Comparison of ENCODE assay signal across 9 mouse cellular contexts in the genomic region with DNA sequence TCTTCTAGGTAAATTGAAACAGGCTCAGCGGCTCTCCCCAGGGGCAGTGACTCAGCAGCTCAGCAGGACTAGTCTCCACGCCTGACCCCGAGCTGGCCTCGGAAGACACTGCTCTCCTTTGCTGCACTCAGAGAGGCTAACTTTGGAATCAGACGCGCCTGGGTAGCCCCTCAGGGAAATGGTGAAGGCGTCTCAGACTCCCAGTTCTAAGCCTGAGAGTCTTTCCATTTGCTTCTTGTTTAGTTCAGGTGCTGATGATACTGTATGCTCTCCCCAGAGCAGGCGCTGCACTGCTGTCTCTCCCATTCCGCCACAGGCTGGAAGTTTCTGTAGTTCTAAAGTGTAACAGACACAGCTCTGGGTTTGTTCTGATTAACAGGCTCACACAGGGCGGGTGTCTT. TPM values are rescaled to one million over a fixed set of nuclear protein-coding genes. Genes with fewer than 3 reads are reported as not detected.
DNase-seq lines count a peak whose midpoint lies in the region; ATAC-seq and TF ChIP-seq lines count a peak whose summit lies in the region.
"Had no signal": no experiment of that assay in that cellular context is flagged by ENCODE, and none has a peak within 500 bp of the region (broad histone marks: within the 10 kb centered on the region; RNA-seq: fewer than 3 reads in every experiment).

No protein-coding gene starts in this region.

- H3K4me1 ChIP-seq in embryonic fibroblast, embryonic 13.5 days (ENCODE audit: control insufficient read depth, insufficient read depth, low read length) = peaks cover 7% of the 10 kb centered on the region
- peaks cover 26% of the 10 kb centered on the region for H3K4me1 ChIP-seq in limb, embryonic 11.5 days (ENCODE audit: control insufficient read depth, insufficient read depth, low read length)
- peaks cover 10% of the 10 kb centered on the region; the same call in 1 of the 2 replicates for H3K4me1 ChIP-seq in midbrain, postnatal 0 days (ENCODE audit: insufficient read depth, low read length)

- H3K27me3 ChIP-seq in limb, embryonic 11.5 days (ENCODE audit: control insufficient read depth, insufficient read depth, low read length) = no peaks in the 10 kb centered on the region
- peaks cover 12% of the 10 kb centered on the region for H3K27me3 ChIP-seq in midbrain, postnatal 0 days (ENCODE audit: insufficient read depth, low read length)

- H3K9me3 ChIP-seq in limb, embryonic 11.5 days (ENCODE audit: control insufficient read depth, low read length) = no peaks in the 10 kb centered on the region
- no peaks in the 10 kb centered on the region for H3K9me3 ChIP-seq in midbrain, postnatal 0 days (ENCODE audit: low read length)

- intact Hi-C loops in heart, postnatal 36 days (cut with DNase I) = no loop called here

- no peak for TF ChIP-seq CTCF in embryonic fibroblast, embryonic 13.5 days (IDR thresholded peaks at IDR 0.05; ENCODE audit: borderline replicate concordance, insufficient read depth, low read length)
- no peak for TF ChIP-seq CTCF in midbrain, postnatal 0 days (IDR thresholded peaks at IDR 0.05)

- H3K27ac ChIP-seq in embryonic fibroblast, embryonic 13.5 days (ENCODE audit: insufficient read depth, low read length) = peak overlapping the region; percentile 74
- no peak overlapping the region for H3K27ac ChIP-seq in limb, embryonic 11.5 days (replicated peaks; ENCODE audit: low read depth, low read length)
- H3K27ac ChIP-seq in midbrain, postnatal 0 days (ENCODE audit: low read depth, low read length) = no peak overlapping the region

- ATAC-seq in limb, embryonic 11.5 days (ENCODE audit: insufficient number of reproducible peaks, low FRiP score, low TSS enrichment, low read depth) = no peak
- no peak for ATAC-seq in midbrain, postnatal 0 days (ENCODE audit: low FRiP score)

- peak overlapping the region; percentile 22 for H3K4me3 ChIP-seq in embryonic fibroblast, embryonic 13.5 days (ENCODE audit: insufficient read depth, low read length)
- no peak overlapping the region for H3K4me3 ChIP-seq in limb, embryonic 11.5 days (ENCODE audit: low read depth, low read length)
- H3K4me3 ChIP-seq in midbrain, postnatal 0 days (ENCODE audit: low read depth, low read length) = no peak overlapping the region

- TF ChIP-seq POLR2A in embryonic fibroblast, embryonic 13.5 days (IDR thresholded peaks at IDR 0.05; ENCODE audit: low read depth, low read length) = no peak

- DNase-seq in testis, postnatal 14 days (ENCODE audit: low spot score) = peak; percentile 21
- no peak for DNase-seq in testis, postnatal 10 days (ENCODE audit: low spot score)
- peak; percentile 39 for DNase-seq in heart, postnatal 36 days
- DNase-seq in limb, embryonic 11.5 days (ENCODE audit: low spot score) = peak; percentile 46
- no peak for DNase-seq in midbrain, postnatal 0 days (ENCODE audit: low spot score)
- DNase-seq in T-cell, adult 2 months (ENCODE audit: low spot score) = no peak
- no peak for DNase-seq in right cerebral cortex, adult 18-20 months

- peaks cover 4% of the 10 kb centered on the region; the same call in 1 of the 2 replicates for H3K36me3 ChIP-seq in limb, embryonic 11.5 days (ENCODE audit: control insufficient read depth, insufficient read depth, low read length)
- H3K36me3 ChIP-seq in midbrain, postnatal 0 days (ENCODE audit: insufficient read depth, low read length) = no peaks in the 10 kb centered on the region

- H3K4me2 ChIP-seq in limb, embryonic 11.5 days (ENCODE audit: low read depth, severe bottlenecking) = peak overlapping the region; percentile 35; the same call in 1 of the 2 replicates
- H3K4me2 ChIP-seq in midbrain, postnatal 0 days (ENCODE audit: low read depth, low read length, poor library complexity, severe bottlenecking) = peak overlapping the region; percentile 2; the same call in 1 of the 2 replicates

- no peak overlapping the region for H3K9ac ChIP-seq in limb, embryonic 11.5 days (ENCODE audit: low read length)
- no peak overlapping the region for H3K9ac ChIP-seq in midbrain, postnatal 0 days (replicated peaks; ENCODE audit: low read length, poor library complexity, severe bottlenecking)

- 5% methylated on average over 10 of the region's 10 CpGs for WGBS in limb, embryonic 11.5 days
- whole genome bisulfite sequencing in midbrain, postnatal 0 days = 13% methylated on average over 10 of the region's 10 CpGs

RNA-seq across cellular contexts. Expression of gene Fzd7, which starts 5.4 kb away (rescaled TPM):
- polyA plus RNA-seq in embryonic fibroblast, embryonic 13.5 days (2011; ENCODE audit: insufficient read length, low read depth, missing spikeins) = 43.0 and 50.6 TPM in 2 replicates
- total RNA-seq in heart, postnatal 36 days (2021) = 1 to 10 TPM; 6.6 to 7.8 TPM
- 15.3 and 19.7 TPM in 2 replicates for polyA plus RNA-seq in limb, embryonic 11.5 days (2014; fragmentation: Nextera tagmentation; extraction: Ambion mirVana)
- total RNA-seq in midbrain, postnatal 0 days (2014; rRNA removed) = 11.9 and 12.8 TPM in 2 replicates
- polyA plus RNA-seq in midbrain, postnatal 0 days (2015; fragmentation: Nextera tagmentation; extraction: Ambion mirVana) = 1.6 and 1.7 TPM in 2 replicates

RNA-seq across cellular contexts. Expression of gene Gm973, which starts 28.4 kb away (rescaled TPM):
- polyA plus RNA-seq in embryonic fibroblast, embryonic 13.5 days (2011; ENCODE audit: insufficient read length, low read depth, missing spikeins) = not detected in 2 replicates
- total RNA-seq in heart, postnatal 36 days (2021) = under 1 TPM in 1 of 2 experiments, not detected in 1; 0.28 TPM
- 0.51 and 0.55 TPM in 2 replicates for polyA plus RNA-seq in limb, embryonic 11.5 days (2014; fragmentation: Nextera tagmentation; extraction: Ambion mirVana)
- total RNA-seq in midbrain, postnatal 0 days (2014; rRNA removed) = 6.0 and 7.5 TPM in 2 replicates
- polyA plus RNA-seq in midbrain, postnatal 0 days (2015; fragmentation: Nextera tagmentation; extraction: Ambion mirVana) = 13.6 and 15.0 TPM in 2 replicates
- polyA plus RNA-seq: spleen, adult 2 months had no signal

Comparison
In these comparisons a context has a peak if more than half of its experiments do, and no peak if none do; other contexts are left out.
1. DNase-seq: peak in testis, postnatal 14 days (single experiment), heart, postnatal 36 days (2 of 2) and limb, embryonic 11.5 days (single experiment); none in testis, postnatal 10 days (single experiment), midbrain, postnatal 0 days (single experiment), T-cell, adult 2 months (single experiment) and right cerebral cortex, adult 18-20 months (single experiment).